Mouse (Mus musculus): ENCODE data around the gene Fam155a. TPM values are rescaled to one million over a fixed set of nuclear protein-coding genes. Genes with fewer than 3 reads are reported as not detected.

Gene Fam155a
- polyA plus RNA-seq, 1 experiment, result not detected

DNA sequence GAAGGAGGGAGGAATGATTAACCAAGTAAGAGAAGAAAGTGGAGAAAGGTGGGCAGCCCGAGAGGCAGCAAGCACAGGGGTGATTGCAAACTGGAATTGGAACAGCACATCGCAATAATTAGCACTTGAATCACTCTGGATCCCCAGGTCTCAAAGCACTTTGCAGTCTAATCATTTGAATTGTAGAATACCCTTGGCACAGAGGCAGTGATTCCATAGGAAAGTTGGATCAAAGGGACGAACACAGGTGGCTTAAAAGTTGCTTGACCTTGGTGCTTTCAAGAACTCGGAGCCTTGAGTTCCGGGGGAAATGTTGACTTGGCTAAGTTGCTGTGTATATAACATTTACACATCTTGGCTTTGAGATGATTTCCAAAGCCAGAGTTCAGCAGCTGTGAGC, 299.7 kb downstream of the Fam155a start:
- H3K4me1 ChIP-seq (ENCODE audit: control insufficient read depth), result no peaks in the 10 kb centered on the region
- no peaks in the 10 kb centered on the region for H3K9me3 ChIP-seq (ENCODE audit: control insufficient read depth, low read length)
- no peaks in the 10 kb centered on the region for H3K27me3 ChIP-seq (ENCODE audit: control insufficient read depth)
- TF ChIP-seq TAL1 (IDR thresholded peaks at IDR 0.05; ENCODE audit: low read length), result no peak
- TF ChIP-seq GATA1 (IDR thresholded peaks at IDR 0.05; ENCODE audit: low read length), result no peak
- H3K4me3 ChIP-seq (replicated peaks), result no peak overlapping the region
- no peaks in the 10 kb centered on the region for H3K36me3 ChIP-seq (ENCODE audit: control insufficient read depth)

DNA sequence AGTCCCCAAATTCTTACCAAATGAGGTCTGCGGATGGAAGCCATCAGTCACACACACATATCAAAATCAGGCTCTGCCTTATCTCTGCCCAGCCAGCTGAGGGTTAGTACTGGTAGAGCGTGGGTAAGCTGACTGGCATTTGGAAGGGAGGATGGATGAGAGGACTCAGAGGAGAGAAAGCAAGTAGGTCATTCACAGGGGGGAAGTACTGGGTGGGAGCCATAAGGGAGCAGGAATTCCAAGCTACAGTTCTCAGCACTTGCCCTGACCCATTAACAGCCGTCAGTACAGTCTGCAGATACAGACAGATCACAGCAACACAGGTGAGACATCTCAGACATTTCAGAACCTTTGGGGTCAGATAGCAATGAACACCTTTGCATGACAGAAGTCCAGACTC, 300.8 kb downstream of the Fam155a start:
- no peak overlapping the region for H3K4me3 ChIP-seq (replicated peaks)
- H3K9me3 ChIP-seq (ENCODE audit: control insufficient read depth, low read length), result no peaks in the 10 kb centered on the region
- no peaks in the 10 kb centered on the region for H3K36me3 ChIP-seq (ENCODE audit: control insufficient read depth)
- H3K27me3 ChIP-seq (ENCODE audit: control insufficient read depth), result no peaks in the 10 kb centered on the region
- TF ChIP-seq TAL1 (IDR thresholded peaks at IDR 0.05; ENCODE audit: low read length), result no peak
- no peak for TF ChIP-seq GATA1 (IDR thresholded peaks at IDR 0.05; ENCODE audit: low read length)
- no peaks in the 10 kb centered on the region for H3K4me1 ChIP-seq (ENCODE audit: control insufficient read depth)

DNA sequence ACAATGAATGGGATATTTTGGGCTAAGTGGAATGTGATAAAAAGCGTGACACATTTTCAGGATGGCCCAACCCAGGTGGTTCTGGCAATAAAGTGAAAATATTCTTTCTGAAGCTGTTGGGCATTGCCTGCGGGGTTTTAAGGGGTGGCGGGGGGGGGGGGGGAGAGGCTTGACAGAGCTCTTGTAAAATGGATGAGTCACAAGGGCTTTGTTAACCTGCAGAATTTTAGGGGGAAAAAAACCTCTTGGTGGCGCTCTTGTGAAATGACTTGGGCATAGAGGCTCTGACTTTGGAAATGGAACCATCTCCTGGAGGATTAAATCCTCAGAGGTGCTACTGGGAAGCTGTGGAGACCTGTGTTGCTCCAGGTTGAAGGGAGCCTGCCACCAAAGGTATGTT, 309.9 kb downstream of the Fam155a start:
- no peaks in the 10 kb centered on the region for H3K4me1 ChIP-seq (ENCODE audit: control insufficient read depth)
- TF ChIP-seq GATA1 (IDR thresholded peaks at IDR 0.05; ENCODE audit: low read length) (no peak), TAL1 (IDR thresholded peaks at IDR 0.05; ENCODE audit: low read length) (no peak)
- no peaks in the 10 kb centered on the region; the same call in 1 of the 2 replicates for H3K9me3 ChIP-seq (ENCODE audit: control insufficient read depth, low read length)
- H3K4me3 ChIP-seq (replicated peaks), result no peak overlapping the region
- no peaks in the 10 kb centered on the region for H3K27me3 ChIP-seq (ENCODE audit: control insufficient read depth)
- H3K36me3 ChIP-seq (ENCODE audit: control insufficient read depth), result no peaks in the 10 kb centered on the region

DNA sequence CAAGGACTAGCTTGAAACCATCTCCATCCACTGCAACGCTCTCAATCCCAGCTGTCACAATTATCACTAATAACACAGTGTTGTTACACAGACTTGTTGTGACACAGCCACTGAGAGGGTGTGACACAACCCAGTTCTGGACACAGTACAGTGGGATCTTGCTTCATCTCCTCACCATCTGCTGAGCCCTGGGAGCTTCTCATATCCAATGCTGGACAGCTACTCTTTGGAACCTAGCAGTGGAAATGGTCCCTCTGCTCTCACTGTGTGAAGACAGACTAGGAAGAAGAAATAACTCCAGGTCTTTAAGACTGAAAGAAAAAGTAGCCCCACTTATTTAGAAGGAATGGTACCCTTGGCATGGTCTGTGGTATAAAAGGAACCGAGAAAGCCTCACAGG, 310.3 kb downstream of the Fam155a start:
- no peak overlapping the region for H3K4me3 ChIP-seq (replicated peaks)
- no peaks in the 10 kb centered on the region for H3K36me3 ChIP-seq (ENCODE audit: control insufficient read depth)
- no peak for TF ChIP-seq GATA1 (IDR thresholded peaks at IDR 0.05; ENCODE audit: low read length)
- TF ChIP-seq TAL1 (IDR thresholded peaks at IDR 0.05; ENCODE audit: low read length), result no peak
- no peaks in the 10 kb centered on the region for H3K27me3 ChIP-seq (ENCODE audit: control insufficient read depth)
- H3K9me3 ChIP-seq (ENCODE audit: control insufficient read depth, low read length), result no peaks in the 10 kb centered on the region; the same call in 1 of the 2 replicates
- no peaks in the 10 kb centered on the region for H3K4me1 ChIP-seq (ENCODE audit: control insufficient read depth)

DNA sequence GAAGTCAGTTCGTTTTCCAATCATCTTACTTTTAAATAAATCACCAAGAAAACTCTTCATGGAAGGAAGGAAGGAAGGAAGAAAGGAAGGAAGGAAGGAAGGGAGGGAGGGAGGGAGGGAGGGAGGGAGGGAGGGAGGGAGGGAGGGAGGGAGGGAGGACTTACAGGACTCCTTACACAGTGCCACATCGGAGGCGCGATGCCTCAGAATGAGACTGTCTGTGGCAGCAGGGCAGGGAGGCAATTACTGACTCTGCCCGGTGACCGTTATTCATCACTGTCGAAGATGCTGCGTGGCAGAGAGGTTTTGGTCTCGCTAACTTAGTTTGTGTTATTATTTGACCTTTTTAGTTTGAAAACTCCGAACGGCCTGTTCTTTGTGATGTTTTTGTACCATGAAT, 312.3 kb downstream of the Fam155a start:
- H3K4me3 ChIP-seq (replicated peaks), result no peak overlapping the region
- no peaks in the 10 kb centered on the region; the same call in 1 of the 2 replicates for H3K9me3 ChIP-seq (ENCODE audit: control insufficient read depth, low read length)
- no peak for TF ChIP-seq TAL1 (IDR thresholded peaks at IDR 0.05; ENCODE audit: low read length)
- no peak for TF ChIP-seq GATA1 (IDR thresholded peaks at IDR 0.05; ENCODE audit: low read length)
- H3K27me3 ChIP-seq (ENCODE audit: control insufficient read depth), result no peaks in the 10 kb centered on the region
- no peaks in the 10 kb centered on the region for H3K36me3 ChIP-seq (ENCODE audit: control insufficient read depth)
- H3K4me1 ChIP-seq (ENCODE audit: control insufficient read depth), result no peaks in the 10 kb centered on the region

DNA sequence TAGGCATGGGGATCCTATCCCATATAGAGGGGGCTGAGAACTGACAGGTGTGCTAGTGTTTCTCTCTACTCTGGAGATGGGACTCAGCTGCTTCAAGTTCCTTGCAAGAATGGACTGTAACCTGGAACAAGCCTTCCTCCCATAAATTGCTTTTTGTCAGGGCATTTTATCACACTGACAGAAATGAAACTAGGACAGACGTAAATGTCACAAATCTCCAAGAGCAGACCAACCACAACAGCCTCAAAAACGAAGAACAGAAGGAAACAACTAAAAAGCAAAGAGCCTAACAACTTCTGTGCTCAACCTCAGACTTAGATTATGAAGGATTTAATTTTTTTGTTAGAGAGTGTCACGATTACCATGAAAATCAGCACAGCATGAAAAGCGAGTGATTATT, 315.8 kb downstream of the Fam155a start:
- Histone ChIP-seq H3K4me1 (ENCODE audit: control insufficient read depth) (no peaks in the 10 kb centered on the region), H3K9me3 (ENCODE audit: control insufficient read depth, low read length) (peaks cover 3% of the 10 kb centered on the region), H3K36me3 (ENCODE audit: control insufficient read depth) (no peaks in the 10 kb centered on the region), H3K4me3 (replicated peaks) (no peak overlapping the region), H3K27me3 (ENCODE audit: control insufficient read depth) (no peaks in the 10 kb centered on the region)
- TF ChIP-seq GATA1 (IDR thresholded peaks at IDR 0.05; ENCODE audit: low read length) (no peak), TAL1 (IDR thresholded peaks at IDR 0.05; ENCODE audit: low read length) (no peak)

DNA sequence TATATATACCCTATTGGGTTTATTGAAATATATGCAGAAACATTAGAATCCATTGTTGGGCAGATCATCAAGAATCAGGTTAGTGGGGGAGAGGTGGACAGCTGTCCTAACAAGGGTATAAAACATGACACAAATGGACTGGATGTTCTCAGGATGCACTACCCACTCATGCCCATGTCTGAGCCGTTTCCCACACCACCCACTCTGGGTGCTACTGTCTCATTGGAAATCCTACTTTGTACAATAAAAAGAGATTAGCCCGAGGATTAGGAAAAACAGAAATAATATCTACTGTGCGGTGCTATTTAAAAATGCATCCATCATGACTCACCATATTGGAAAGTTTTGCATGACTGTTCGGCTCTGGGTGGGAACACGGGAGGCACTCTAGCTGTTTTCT, 317.2 kb downstream of the Fam155a start:
- no peak overlapping the region for H3K4me3 ChIP-seq (replicated peaks)
- H3K4me1 ChIP-seq (ENCODE audit: control insufficient read depth), result no peaks in the 10 kb centered on the region
- TF ChIP-seq GATA1 (IDR thresholded peaks at IDR 0.05; ENCODE audit: low read length) (no peak), TAL1 (IDR thresholded peaks at IDR 0.05; ENCODE audit: low read length) (no peak)
- peaks cover 4% of the 10 kb centered on the region; the same call in 1 of the 2 replicates for H3K9me3 ChIP-seq (ENCODE audit: control insufficient read depth, low read length)
- H3K36me3 ChIP-seq (ENCODE audit: control insufficient read depth), result no peaks in the 10 kb centered on the region
- no peaks in the 10 kb centered on the region for H3K27me3 ChIP-seq (ENCODE audit: control insufficient read depth)

DNA sequence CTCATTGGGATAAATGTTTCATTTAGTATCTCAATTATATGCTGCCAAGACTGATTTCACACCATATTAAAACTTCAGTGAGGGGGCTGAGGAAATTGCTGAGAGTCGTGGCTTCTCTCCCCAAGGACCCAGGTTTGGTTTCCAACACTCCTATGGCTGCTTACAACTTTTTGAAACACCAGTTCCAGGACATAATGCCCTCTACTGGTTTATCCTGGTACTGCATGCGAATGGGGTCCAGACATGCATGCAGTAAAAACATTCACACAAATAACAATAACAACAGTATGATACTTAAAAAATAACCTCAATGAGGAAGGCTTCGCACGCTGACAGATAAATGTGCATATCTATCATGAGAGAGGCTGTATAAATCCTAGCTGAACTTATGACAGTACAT, 319.4 kb downstream of the Fam155a start:
- Histone ChIP-seq H3K4me3 (replicated peaks) (no peak overlapping the region), H3K4me1 (ENCODE audit: control insufficient read depth) (no peaks in the 10 kb centered on the region), H3K9me3 (ENCODE audit: control insufficient read depth, low read length) (peaks cover 4% of the 10 kb centered on the region; the same call in 1 of the 2 replicates), H3K27me3 (ENCODE audit: control insufficient read depth) (no peaks in the 10 kb centered on the region), H3K36me3 (ENCODE audit: control insufficient read depth) (no peaks in the 10 kb centered on the region)
- TF ChIP-seq TAL1 (IDR thresholded peaks at IDR 0.05; ENCODE audit: low read length), result no peak
- TF ChIP-seq GATA1 (IDR thresholded peaks at IDR 0.05; ENCODE audit: low read length), result no peak

DNA sequence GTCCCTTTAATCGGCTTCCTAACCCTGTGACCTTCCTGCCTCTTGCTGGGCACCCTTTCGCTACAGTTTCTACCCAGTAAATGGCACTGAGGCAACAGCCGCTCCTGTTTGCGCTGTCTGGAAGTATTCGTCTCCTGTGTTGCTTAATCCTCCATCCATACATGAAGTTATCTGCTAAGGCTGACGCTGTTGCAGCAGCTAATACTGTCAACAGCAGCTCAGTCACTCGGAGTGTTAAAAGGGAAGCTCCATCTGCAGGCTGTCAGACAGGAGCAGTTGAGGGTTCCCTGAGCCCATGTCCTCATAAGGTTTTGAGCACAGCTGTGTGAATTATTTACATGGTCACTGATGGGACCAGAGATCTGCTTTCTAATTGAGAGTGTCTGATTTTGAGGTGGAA, 322.3 kb downstream of the Fam155a start:
- Histone ChIP-seq H3K27me3 (ENCODE audit: control insufficient read depth) (no peaks in the 10 kb centered on the region), H3K4me1 (ENCODE audit: control insufficient read depth) (no peaks in the 10 kb centered on the region), H3K4me3 (replicated peaks) (no peak overlapping the region), H3K36me3 (ENCODE audit: control insufficient read depth) (no peaks in the 10 kb centered on the region), H3K9me3 (ENCODE audit: control insufficient read depth, low read length) (peaks cover 4% of the 10 kb centered on the region; the same call in 1 of the 2 replicates)
- TF ChIP-seq TAL1 (IDR thresholded peaks at IDR 0.05; ENCODE audit: low read length) (no peak), GATA1 (IDR thresholded peaks at IDR 0.05; ENCODE audit: low read length) (no peak)

DNA sequence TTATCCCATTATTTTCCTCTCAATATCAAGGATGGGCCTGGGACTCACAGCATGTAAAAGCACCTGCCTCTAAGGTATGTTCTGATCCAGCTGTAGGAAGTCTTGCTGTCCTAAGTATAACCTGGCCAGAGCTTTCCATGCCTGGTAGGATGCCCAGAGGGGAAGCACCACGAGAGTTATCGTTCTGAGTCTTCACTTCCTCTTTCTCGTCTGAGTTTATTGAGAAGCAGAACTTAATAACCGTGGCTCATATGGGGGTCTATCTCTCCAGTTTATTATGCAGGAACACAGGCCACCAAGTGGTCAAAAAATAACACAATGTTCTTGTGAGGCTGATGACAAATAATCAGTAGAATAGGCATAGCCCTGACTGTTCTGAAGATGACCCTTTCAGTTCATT, 333.1 kb downstream of the Fam155a start:
- no peaks in the 10 kb centered on the region for H3K36me3 ChIP-seq (ENCODE audit: control insufficient read depth)
- TF ChIP-seq GATA1 (IDR thresholded peaks at IDR 0.05; ENCODE audit: low read length), result no peak

More for the DNA sequence above, 333.1 kb downstream of the Fam155a start:
- Histone ChIP-seq H3K4me1 (ENCODE audit: control insufficient read depth) (no peaks in the 10 kb centered on the region), H3K4me3 (replicated peaks) (no peak overlapping the region), H3K9me3 (ENCODE audit: control insufficient read depth, low read length) (no peaks in the 10 kb centered on the region), H3K27me3 (ENCODE audit: control insufficient read depth) (no peaks in the 10 kb centered on the region)
